Mouse (Mus musculus): ENCODE data around the gene A630089N07Rik.

- TF ChIP-seq CTCF (IDR thresholded peaks at IDR 0.05; ENCODE audit: low read depth) (no peak), EP300 (IDR thresholded peaks at IDR 0.05; ENCODE audit: low read depth) (no peak)
Measured at GRCm38 (mm10) chr16:97977722-97978121, 104.5 kb downstream of the A630089N07Rik start.
